Mouse (Mus musculus) adrenal gland, postnatal 10 days (tissue): ENCODE results near the gene Ubash3a. TPM values are rescaled to one million over a fixed set of nuclear protein-coding genes. Genes with fewer than 3 reads are reported as not detected.
"Not testable (repeated sequence)": the region's sequence is repeated elsewhere in the genome, so short reads cannot be mapped to it uniquely, and the experiment has no call there.

Source experiments
- DNase-seq: peaks from one replicate; pipeline ENCODE4 v3.0.0; 2021; ENCODE audit warnings: mixed read lengths
- total RNA-seq, 2 experiments: library from RNA; stranded (reverse); gene quantifications; 2 replicates each; pipeline ENCODE4 v1.2.3; 2021

Ubash3a gene
- total RNA-seq, 2 experiments from 2014 or later, result 0.69 to 1.3 TPM

GRCm38 (mm10) chr17:31261352-31261751 lies 53.7 kb downstream of the Ubash3a start:
- DNase-seq, result peak; percentile 23

- DNase-seq, result peak; percentile 14
These were observed 55.0 kb downstream of the Ubash3a start for GRCm38 (mm10) chr17:31262715-31263114.

- DNase-seq, result peak; percentile 1
These were observed 56.1 kb downstream of the Ubash3a start for GRCm38 (mm10) chr17:31263770-31264169.

GRCm38 (mm10) chr17:31264372-31264771 lies 56.7 kb downstream of the Ubash3a start:
- DNase-seq, result peak; percentile 0

- DNase-seq, result peak; percentile 15
These were observed 57.5 kb downstream of the Ubash3a start for GRCm38 (mm10) chr17:31265171-31265572.

GRCm38 (mm10) chr17:31265831-31266230 lies 58.2 kb downstream of the Ubash3a start:
- peak; percentile 6 for DNase-seq

GRCm38 (mm10) chr17:31266321-31266950 lies 58.8 kb downstream of the Ubash3a start:
- DNase-seq, result peak; percentile 3

- DNase-seq, result peak; percentile 1
These were observed 59.5 kb downstream of the Ubash3a start for GRCm38 (mm10) chr17:31267138-31267537.

- peak; percentile 0 for DNase-seq
These were observed 59.9 kb downstream of the Ubash3a start for GRCm38 (mm10) chr17:31267603-31268002.

GRCm38 (mm10) chr17:31268016-31268415 lies 60.3 kb downstream of the Ubash3a start:
- DNase-seq, result peak; percentile 0

GRCm38 (mm10) chr17:31269761-31270160 lies 62.1 kb downstream of the Ubash3a start:
- peak; percentile 2 for DNase-seq

GRCm38 (mm10) chr17:31270246-31270645 lies 62.6 kb downstream of the Ubash3a start:
- peak; percentile 37 for DNase-seq

- DNase-seq, result not testable (repeated sequence)
These were observed 63.1 kb downstream of the Ubash3a start for GRCm38 (mm10) chr17:31270736-31271135.

GRCm38 (mm10) chr17:31271136-31271851 lies 63.6 kb downstream of the Ubash3a start:
- DNase-seq, result peak; percentile 34

GRCm38 (mm10) chr17:31272416-31273165 lies 64.9 kb downstream of the Ubash3a start:
- DNase-seq, result no peak

- no peak for DNase-seq
These were observed 66.0 kb downstream of the Ubash3a start for GRCm38 (mm10) chr17:31273631-31274030.

- DNase-seq, result no peak
These were observed 67.5 kb downstream of the Ubash3a start for GRCm38 (mm10) chr17:31275181-31275580.

- no peak for DNase-seq
These were observed 68.7 kb downstream of the Ubash3a start for GRCm38 (mm10) chr17:31276207-31276921.

- peak; percentile 100 for DNase-seq
These were observed 69.5 kb downstream of the Ubash3a start, which contains the start of gene Rsph1 for GRCm38 (mm10) chr17:31276922-31277918. Gene Rsph1 (minus strand): TSS chr17:31277383.

GRCm38 (mm10) chr17:31277931-31278330 lies 70.3 kb downstream of the Ubash3a start:
- no peak for DNase-seq

GRCm38 (mm10) chr17:31279541-31279940 lies 71.9 kb downstream of the Ubash3a start:
- DNase-seq, result no peak
